ENCODE assay signal across 12 mouse cellular contexts in genomic region chr4:105956516-105956915, GRCm38 (mm10).
"Had no signal": no experiment of that assay in that cellular context is flagged by ENCODE, and none has a peak within 500 bp of the region (broad histone marks: within the 10 kb centered on the region; RNA-seq: fewer than 3 reads in every experiment).

No protein-coding gene starts in this region.

- DNase-seq: left cerebral cortex, postnatal 4 days; liver; liver, embryonic 13.5 days; liver, postnatal 0 days; lung, adult 18-20 months; lung, adult 2 months; lung, embryonic 14.5 days; lung, postnatal 10 days; lung, postnatal 14 days; lung, postnatal 36 days; lung, postnatal 4 days; midbrain, embryonic 14.5 days had no signal
